Mouse (Mus musculus): ENCODE results near the gene Rgs11.

DNA sequence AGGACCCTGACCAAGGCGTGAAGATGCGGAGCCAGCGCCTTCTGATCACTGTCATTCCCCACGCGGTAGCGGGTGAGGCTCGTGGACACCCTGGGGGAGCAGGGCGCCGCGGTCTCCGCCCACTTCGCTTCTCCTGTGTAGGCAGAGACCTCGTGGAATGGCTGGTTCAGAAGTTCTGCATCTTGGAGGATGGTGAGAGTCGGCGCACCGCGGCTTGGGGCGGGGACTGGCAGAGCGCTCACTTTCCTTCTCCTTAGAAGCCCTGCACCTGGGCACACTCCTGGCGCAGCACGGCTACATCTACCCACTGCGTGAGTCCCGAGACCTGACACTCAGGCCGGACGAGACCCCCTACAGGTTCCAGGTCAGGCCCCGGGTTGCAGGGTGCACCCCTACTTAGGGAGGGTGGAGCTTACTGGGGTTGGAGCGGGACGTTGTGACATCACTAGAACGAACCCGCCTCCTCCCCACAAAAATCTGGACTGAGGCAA lies 615 bp downstream of the Rgs11 start:
- TF ChIP-seq CTCF (IDR thresholded peaks at IDR 0.05; ENCODE audit: borderline replicate concordance, control insufficient read depth, extremely low read depth, insufficient read depth, low read length, poor library complexity): no peak
- no peak for TF ChIP-seq POLR2A (IDR thresholded peaks at IDR 0.05; ENCODE audit: control insufficient read depth, extremely low read depth, insufficient read depth, low read length, poor library complexity)

All from thymus, adult 2 months (tissue).